Mouse (Mus musculus): ENCODE results near the gene Exosc2. TPM values are rescaled to one million over a fixed set of nuclear protein-coding genes. Genes with fewer than 3 reads are reported as not detected.
A peak's percentile ranks its signal among the peaks of the same experiment; 100 is the strongest.

Exosc2 gene
- polyA plus RNA-seq (2017; shearing (Covaris generic)), result 10 to 100 TPM; 36.2 to 47.9 TPM

DNA sequence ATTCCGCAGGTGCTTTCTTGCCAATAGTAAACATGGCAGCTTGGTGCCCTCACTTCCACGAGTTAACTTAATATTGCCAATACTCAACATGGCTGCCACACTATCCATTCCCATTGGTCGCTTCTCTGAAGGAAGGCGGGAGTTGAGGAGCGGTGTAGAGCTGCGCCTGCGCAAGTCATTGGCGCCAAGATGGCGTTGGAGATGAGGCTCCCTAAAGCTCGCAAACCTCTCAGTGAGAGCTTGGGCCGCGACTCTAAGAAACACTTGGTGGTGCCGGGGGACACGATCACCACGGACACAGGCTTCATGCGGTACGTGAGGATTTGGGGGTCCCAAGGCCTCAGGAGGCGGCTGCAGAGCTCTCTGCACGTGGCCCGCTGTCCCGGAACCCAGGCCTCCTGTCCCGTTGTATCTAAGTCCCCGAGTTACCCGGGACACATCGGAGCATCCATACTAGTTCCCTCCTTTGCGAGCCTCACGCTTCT, at the start of gene Exosc2:
Gene Exosc2, plus strand, starts transcription at position 165 of the 485 bp plus-strand sequence.
- ATAC-seq, result peak; percentile 97

DNA sequence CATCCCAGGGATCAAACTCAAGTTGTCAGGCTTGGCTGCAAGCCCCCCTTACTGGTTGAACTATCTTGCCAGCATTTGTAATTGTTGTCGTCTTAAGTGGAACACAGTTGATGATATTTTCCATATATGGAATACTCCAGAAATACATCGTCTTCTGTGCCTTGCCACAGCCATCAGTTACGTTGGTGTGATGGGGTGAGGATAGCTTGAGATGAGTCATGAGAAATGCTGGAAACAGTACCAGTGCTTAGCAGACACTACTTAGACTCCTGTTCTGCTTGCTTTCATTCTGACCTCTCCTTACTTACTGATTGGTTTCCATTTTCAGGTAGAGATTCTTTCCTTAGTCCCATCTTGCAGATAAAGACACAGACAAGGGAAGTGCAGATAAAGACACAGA, 37.0 kb upstream of the Exosc2 start:
- no peak for ATAC-seq

DNA sequence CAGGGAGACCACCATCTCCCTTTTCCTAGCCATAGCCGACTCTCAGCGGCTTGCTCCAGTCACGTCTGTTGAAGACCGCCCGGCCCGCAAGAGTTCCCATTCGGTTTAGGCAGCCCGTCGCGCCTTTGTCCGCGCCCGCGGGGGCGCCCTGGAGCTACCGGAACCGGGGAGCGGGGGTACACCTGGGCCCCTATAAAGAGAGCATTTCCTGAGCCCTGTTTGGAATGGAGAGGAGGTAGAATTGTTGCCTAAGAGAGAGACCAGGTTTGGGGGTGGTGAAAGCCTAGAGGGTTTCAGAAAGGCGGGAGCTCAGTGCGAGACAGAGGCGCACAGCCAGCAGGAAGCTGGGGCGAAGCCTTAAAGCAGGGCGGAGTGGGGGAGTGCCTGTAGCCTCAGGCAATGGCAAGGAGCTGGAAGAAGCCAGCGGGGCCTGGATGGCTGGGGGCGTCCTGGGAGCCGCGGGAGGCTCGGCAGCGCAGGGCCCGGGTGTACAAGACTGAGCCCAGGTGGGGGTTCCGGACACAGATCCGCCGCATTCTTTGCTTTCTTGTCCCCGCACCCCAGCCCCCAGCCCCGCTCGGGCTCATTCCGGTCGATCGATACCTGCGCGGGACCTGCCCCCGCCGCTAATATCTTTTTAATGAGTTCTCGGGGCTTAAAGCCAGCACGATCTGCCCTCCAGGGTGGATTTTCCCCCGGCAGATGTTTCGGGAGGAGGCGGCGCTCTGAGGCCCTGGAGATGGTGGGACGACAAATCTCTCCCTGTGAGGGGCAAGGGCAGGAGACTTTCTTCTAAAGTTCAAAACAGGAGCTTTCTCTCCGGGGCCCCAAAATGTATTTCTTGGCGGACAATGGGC, 35.0 kb upstream of the Exosc2 start:
- ATAC-seq, result no peak

DNA sequence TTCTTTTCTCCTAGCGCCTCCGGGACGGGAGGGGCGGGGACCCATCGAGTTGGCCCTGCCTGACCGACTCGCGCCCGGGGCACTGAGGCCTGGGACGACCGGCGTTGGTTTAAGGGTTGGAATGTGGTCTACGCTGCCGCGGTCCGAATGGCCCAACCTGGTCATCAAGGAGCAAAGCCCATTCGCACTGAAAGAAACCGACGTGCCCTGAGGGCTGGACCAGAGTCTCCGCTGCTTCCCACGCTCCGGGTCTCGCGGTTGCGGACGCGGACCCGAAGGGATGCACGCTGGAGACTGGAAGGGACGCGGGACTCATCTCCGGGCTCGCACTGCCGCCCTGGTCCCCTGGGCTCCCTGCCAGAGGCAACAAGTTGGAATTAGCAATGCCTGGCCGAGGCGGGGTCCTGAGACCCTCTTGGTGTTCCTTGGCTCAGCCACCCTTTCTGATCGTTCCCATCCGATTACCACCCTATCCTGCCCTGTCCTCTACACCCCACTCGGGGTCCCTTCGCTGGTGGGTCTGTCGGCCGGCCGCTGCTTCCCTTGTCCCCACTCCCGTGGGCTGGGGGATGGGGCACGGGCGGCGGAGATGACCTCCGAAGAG, 34.3 kb upstream of the Exosc2 start:
- no peak for ATAC-seq

DNA sequence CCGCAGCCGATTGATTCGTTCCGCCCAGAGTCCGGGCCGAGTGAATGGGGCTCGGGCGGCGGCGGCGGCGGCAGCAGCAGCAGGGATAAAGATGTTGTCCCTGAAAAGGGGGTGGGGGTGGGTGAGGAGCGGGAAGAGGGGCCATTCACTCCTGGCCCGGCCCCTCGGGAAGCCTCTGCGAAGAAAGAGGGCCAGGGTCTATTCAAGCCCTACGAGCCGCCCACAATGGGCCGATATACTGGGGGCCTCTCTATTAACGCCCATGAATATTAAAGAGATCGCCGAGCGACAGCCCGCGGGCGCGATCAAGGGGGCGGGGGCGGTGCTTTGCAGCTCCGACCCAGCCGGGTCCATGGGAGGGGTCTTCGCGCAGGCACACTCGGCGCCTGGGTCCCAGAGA, 33.8 kb upstream of the Exosc2 start:
- no peak for ATAC-seq

DNA sequence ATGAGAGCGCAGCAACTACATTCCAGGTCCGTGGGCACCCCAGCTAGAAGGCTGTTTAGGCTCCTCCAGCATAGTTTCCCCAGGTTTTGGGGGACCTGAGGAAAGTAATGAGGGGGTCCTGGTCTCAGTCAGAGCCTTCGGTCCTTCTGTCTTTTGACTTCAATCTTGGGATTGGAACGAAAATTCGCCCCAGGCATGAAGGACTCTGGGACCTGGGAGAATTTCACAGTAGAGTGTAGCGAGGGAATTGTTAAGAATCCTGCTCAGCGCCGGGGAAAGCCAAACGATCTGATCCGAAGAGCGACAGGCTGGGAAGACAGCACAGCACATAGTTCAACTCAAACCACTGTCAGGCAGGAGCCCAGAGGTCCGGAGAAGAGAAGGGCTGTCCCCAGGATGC, 33.2 kb upstream of the Exosc2 start:
- ATAC-seq, result no peak

DNA sequence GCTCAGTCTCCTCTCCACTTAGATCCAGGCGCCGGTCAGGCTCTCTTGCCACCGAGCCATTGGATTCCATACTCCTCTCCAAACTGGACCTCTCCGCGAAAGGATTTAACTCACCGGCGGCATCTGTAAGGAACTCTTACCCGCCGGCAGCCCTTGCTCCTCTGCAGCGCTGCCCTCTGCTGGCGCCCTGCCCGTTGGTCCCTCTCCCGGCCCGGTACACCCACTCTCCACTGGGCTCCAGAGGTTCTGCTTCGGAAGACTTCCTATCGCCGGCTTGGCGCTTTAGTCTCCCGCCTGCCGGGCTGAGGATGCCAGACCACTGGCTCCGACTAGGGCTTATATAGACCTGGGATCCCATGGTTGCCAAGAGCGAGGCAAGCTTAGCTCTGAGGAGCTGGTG, 32.7 kb upstream of the Exosc2 start:
- ATAC-seq, result no peak

DNA sequence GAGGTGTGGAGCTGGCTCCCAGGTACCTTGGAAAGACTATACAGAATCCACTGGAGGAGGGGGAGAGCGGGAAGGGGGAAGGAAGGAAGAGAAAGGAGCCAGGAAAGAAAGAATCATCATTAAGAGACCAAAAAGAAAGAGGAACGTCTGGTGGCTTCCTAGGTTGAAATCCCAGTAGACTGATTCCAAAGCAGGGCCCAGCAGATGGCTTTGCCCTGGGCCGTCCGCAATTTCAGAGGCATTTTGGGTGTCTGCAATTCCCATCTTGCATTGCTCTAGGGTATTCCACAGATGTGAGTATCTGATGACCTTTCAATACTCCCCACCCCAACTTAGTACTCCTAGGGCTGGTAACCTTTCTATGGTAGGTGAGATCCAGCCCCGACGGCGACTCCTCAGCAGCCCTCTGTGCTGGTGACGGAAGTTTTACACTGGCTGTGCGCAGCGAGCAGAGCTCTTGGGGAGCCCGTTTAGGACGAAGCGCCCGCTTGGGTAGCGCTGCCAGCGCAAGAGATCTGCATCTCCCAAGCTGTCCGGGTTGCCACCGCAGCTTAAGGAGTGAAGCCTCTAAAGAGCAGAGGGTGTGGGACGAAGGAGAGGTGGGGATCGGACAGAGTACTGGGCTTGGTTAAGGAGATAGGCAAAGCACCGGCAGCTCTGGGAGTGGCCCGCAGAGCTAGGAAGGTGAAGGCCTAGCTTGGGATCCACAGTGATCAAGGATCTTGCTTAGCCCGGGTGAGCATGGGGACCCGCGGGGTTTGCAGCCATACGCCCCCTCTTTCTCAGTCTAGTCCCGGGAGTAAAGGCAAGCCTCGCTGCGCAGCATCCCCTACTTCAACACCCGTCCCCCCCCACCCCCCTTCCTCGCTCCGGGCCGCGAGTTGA, 31.7 kb upstream of the Exosc2 start:
- no peak for ATAC-seq

DNA sequence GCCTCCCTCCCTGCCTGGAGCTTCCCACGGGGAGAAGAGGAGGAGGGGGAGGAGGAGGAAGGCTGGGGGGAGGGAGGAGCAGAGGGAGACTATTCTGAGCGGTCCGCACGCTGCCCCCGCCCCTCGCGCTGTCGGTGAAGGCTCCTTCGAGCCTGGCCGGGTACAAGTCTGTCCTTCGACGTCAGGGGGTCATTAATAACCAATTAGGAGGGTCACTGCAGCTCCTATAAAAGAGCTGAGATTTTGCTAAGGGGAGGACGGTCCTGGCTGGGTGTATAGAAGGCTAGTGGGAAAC, 31.1 kb upstream of the Exosc2 start:
- ATAC-seq, result no peak

DNA sequence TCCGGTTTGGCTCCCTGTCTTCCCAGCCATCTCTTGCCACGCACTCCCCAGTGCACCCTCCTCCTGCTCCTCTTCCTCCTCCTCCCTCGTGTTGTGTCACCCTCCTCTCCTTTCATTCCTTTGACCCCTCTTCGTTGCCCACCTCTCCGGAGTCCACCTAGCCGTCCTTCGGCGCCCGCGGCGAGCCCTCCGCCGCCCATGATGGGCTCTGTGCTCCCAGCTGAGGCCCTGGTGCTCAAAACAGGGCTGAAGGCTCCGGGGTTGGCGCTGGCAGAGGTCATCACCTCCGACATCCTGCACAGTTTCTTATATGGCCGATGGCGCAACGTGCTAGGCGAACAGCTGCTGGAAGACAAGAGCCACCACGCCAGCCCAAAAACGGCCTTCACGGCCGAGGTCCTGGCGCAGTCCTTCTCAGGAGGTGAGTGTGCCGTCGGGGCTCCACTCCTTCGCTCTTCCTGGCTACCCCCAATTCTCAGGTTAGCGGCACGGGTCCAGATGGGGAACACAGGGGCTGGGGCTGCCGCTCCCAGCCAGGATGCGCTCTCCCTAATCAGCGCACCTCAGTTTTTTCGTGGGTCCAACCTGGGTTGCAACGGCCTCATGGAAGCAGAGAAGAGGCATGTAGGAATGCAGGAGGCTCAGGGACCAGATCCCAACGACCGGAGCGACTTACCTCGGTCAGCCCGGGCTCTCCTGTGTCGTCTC, 30.5 kb upstream of the Exosc2 start, which contains the start of gene Prdm12:
Gene Prdm12, plus strand, starts transcription at position 137 of the 708 bp plus-strand sequence.
- no peak for ATAC-seq

DNA sequence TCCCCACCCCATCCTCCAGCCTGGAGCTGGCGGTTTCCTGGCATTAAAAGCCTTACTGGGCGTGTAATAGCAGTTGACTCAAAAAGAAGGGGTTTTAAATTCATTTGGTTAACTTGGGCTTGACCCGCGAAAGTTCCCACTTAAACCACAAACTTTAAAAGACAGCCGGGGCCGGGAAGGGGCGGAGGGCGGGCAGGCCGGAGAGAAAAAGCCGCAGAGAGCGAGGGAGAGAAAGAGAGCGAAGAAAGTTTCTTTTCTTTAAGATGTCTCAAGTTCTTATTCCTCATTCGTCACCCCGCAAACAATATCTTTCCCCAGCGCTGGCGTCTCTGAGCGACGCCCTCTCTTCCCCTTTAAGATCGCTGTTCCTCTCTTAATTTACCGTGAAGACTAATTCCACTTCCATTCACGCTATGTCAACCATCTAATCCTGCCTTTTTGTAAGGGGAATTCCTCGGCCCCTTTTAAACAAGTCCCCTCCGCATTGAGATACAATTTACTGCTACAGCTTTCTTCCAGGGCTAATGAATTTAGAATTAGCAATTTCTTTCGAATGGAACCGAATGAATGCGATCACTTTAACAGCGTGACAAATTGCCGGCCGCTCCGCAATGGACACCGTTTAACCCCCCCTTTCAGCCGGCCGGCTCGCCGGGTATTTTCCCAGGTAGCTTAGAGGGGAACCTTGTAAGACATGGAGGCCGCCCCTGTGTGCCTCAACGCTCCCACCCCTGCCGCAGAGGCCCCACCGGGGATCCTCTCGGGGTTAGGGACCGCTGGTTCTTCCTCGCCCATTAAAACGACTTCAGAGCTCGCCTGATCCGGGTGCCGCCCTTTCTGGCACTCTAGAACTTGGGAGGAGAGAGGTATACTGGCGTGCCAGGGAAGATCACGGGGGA, 29.7 kb upstream of the Exosc2 start:
- no peak for ATAC-seq

DNA sequence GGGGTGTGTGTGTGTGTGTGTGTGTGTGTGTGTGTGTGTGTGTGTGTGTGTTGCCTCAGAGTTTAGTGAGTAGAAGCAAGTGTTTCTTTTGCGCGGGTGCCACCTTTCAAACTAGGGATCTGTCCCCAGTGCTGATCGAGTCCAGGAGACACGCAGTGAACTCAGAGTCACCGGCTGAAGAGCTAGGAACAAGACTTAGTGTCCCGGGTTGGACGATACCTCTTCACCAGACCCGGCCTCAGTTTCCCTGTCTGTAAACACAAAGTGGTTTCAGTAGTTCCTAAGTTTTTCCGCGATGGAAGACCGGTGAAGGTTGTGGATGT, 29.0 kb upstream of the Exosc2 start:
- ATAC-seq, result no peak

DNA sequence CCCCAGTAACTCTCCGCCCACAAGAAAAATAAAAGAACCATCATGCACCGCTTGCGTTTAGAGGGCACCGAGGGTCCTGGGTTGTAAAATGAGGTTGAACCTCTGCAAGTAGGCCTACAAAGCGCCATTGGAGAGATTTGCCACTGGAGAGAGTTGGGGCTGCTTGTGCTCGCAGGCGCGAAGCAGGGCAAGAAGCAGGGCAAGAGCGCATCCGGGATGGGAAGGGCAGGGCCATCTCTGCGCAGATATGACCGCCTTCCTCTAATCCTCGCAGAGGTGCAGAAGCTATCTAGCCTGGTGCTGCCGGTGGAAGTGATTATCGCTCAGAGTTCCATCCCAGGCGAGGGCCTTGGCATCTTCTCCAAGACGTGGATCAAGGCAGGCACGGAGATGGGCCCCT, 28.6 kb upstream of the Exosc2 start:
- no peak for ATAC-seq

DNA sequence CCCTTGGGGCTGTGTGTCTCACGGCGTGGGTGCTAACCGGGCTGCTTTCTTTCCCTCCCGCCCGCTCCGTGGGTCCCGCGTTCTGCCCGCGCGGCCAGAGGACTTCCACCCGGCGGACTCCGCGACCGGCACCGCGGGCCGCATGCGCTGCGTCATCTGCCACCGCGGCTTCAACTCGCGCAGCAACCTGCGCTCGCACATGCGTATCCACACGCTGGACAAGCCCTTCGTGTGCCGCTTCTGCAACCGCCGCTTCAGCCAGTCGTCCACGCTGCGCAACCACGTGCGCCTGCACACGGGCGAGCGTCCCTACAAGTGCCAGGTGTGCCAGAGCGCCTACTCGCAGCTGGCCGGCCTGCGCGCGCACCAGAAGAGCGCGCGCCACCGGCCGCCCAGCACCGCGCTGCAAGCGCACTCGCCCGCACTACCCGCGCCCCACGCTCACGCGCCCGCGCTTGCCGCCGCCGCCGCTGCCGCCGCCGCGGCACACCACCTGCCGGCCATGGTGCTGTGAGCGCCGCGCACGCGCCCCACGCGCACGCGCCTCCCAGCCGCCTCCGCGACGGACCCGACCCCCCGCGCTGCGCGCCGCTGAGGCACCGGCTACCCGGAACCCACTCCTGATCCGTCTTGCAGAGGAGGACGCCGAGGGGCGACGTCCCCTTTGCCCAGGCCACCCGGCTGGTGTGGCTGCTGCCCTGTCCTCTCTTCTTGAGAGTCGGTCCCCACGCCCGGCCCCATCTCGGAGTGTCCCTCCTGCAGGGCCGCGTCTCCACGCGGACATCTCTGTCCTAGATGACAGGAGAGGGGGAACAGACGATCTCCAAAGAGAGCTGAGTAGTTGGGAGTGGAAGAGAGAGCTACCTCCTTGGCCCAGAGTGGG, 16.3 kb upstream of the Exosc2 start:
- no peak for ATAC-seq

DNA sequence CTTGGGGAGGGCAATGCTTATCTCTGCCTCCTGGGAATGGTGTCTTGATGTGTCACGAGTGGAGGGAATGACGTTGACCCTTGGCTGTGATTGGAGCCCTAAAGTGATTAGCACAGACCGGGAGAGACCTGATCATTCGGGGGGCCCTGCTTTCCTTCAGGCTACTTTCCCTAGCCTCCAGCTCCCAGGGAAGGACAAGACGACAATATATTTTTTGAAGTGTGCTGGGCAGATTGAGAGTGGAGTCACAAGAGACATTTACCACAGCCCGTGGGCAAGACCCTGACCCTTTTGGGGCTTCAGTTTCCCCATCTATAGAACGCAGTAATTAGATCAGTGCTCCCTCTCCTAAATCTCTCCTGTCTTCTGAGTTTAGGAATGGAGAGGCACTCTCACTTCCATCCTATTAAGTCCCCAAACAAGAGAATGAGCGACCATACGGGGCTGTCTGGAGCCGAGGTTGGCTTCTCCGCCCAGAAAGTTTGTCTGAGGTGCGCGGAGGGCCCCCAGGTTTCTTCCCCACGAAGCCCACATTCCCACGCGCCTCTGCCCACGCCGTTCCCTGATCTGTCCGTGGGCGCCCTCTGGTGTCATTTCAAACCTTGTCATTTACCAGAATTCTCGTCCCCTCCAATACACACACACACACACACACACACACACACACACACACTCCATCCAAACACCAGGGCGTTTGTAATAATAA, 15.5 kb upstream of the Exosc2 start:
- ATAC-seq, result no peak

DNA sequence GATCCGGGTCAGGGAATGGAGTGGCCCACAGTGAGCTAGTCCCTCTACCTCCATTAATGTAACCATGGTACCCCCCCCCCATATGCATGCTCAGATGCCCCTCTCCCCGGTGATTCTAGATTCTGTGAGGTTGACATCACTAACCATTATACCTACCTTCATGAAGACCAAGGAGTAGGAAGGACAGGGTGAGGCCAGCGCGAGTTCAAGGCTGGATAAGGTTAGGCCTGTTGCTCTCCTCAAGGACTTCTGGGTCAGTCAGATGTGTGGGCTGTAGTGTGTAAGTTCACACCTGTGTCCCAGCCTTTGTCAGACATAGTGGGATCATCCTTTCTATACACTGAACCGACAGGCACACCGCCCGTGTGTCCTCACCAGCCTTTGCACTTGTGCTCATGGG, 14.1 kb upstream of the Exosc2 start:
- ATAC-seq, result no peak

DNA sequence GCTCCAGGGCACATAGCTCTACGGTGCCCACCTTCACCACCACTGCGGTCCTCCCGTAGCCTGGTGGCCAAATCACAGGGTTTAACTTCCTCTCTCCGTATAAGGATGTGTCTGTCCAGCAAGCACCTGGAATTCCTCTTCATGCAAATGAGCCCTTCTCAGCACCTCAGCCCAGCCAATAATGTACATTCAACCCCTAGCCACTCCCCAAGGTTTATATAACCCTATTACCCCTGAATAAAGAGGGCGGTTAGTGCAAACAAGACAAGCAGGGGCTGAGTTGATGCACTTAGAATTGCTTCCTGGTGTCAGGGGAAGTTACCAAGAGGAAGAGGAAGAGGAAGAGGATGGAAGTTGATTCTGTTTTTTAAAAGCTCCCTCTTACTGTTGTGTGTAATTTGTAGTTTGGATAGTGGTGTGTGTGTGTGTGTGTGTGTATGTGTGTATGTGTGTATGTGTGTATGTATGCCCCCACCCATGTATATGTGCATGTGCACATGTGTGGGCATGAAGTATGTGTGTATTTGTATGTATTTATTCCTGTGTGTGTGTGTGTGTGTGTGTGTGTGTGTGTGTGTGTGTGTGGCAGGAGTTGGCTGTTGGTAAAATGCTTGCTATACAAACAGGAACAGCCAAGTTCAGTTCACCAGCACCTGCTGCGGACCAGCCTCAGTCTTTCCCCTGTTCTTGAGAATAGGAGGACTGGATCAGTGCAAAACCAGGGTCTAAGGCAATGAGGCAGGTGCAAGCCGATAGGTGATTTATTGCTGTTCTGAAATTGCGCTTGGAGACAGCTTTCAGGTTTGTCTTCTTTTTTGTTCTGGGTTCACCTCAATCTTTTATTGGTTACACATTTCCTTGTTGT, 7.3 kb upstream of the Exosc2 start:
- ATAC-seq, result no peak

DNA sequence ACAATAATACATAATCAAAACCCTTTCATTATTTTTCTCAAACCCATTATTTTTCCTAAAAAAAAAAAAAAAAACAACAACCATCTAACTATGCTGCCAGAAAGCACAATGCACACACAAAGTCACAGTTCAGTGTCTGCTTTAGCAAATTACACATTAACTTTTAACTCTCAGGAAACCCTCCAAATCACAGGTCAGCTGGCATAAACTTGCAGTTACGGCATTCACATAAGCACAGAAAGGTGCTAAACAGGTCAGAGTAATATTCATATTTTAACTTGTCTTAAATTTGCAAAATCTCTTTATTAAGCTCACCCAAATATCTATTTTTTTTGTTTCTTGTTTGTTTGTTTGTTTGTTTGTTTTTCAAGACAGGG, 6.7 kb upstream of the Exosc2 start:
- no peak for ATAC-seq

DNA sequence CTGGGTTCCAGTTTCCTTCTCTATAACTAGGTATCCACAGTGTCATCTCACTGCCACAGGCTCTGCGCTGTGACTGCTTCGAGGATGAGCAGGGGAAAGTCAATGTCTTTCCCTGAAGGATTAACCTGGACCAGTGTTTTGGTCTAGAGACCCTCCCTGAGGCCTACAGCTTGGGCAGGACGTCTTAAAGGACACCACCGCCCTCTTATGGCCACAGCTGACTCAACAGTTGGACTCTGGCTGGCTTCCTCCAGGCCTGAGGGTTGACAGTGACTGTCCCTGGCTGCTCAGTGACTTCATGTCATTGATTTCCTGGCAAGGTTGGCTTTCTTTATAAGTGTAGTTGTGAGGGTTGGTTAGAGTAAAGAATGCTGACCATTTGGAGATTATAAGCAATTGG, 3.2 kb upstream of the Exosc2 start:
- no peak for ATAC-seq

Measured in activated CD4-positive, CD25-positive, alpha-beta regulatory T cell, adult 4 months (primary cell).